Mouse (Mus musculus) heart, embryonic 11.5 days (tissue): ENCODE data around the gene Rasgrp1. TPM values are rescaled to one million over a fixed set of nuclear protein-coding genes. Genes with fewer than 3 reads are reported as not detected.
A peak's percentile ranks its signal among the peaks of the same experiment; 100 is the strongest.

ENCODE experiments used
- ATAC-seq: fragments of 200-750 bp; cut with Nextera tagmentation; replicated peaks from 2 replicates; pipeline ENCODE4 v1.8.0; 2017; ENCODE audit warnings: moderate library complexity; ENCODE audit not compliant: insufficient number of reproducible peaks, low FRiP score, low TSS enrichment
- H3K27ac ChIP-seq: fragments of 300-500 bp; sonication (generic); 2 replicates; pipeline ENCODE4 v1.5.1; 2014; ENCODE audit warnings: mild to moderate bottlenecking, low read depth, low read length
- H3K27me3 ChIP-seq: fragments of 300-500 bp; sonication (generic); 2 replicates; pipeline ENCODE4 v1.6.1; 2014; ENCODE audit warnings: mild to moderate bottlenecking, low read length, mixed read lengths; ENCODE audit not compliant: control insufficient read depth, insufficient read depth
- H3K36me3 ChIP-seq: fragments of 300-500 bp; sonication (generic); 2 replicates; pipeline ENCODE4 v1.6.1; 2014; ENCODE audit warnings: mild to moderate bottlenecking, low read length, moderate library complexity, mixed read lengths; ENCODE audit not compliant: control insufficient read depth, insufficient read depth
- H3K4me1 ChIP-seq: fragments of 300-500 bp; sonication (generic); 2 replicates; pipeline ENCODE4 v1.6.1; 2014; ENCODE audit warnings: low read length; ENCODE audit not compliant: control insufficient read depth, insufficient read depth
- H3K4me2 ChIP-seq: fragments of 300-500 bp; sonication (generic); 2 replicates; pipeline ENCODE4 v1.6.1; 2014; ENCODE audit warnings: mild to moderate bottlenecking, moderate library complexity
- H3K4me3 ChIP-seq: fragments of 300-500 bp; sonication (generic); 2 replicates; pipeline ENCODE4 v1.5.1; 2014; ENCODE audit warnings: low read depth, low read length
- H3K9ac ChIP-seq: fragments of 300-500 bp; sonication (generic); 2 replicates; pipeline ENCODE4 v1.6.1; 2014; ENCODE audit warnings: mild to moderate bottlenecking, low read depth, low read length, moderate library complexity
- H3K9me3 ChIP-seq: fragments of 300-500 bp; sonication (generic); replicated peaks from 2 replicates; pipeline ENCODE4 v1.6.1; 2016; ENCODE audit warnings: low read length; ENCODE audit not compliant: control insufficient read depth
- WGBS: fragments of 180-500 bp; shearing (Covaris S2); extraction: QIAGEN DNeasy Blood & Tissue Kit; methylation state at CpG from one replicate; pipeline ENCODE4 v1.1.7; 2014; ENCODE audit not compliant: insufficient replicate concordance; 5-methylcytosine and 5-hydroxymethylcytosine counted together
- polyA plus RNA-seq: library from polyadenylated mRNA; unstranded; fragments of >200 nt; fragmentation: Nextera tagmentation; extraction: Ambion mirVana; gene quantifications from 2 replicates; pipeline ENCODE4 v1.2.1, GENCODE M21; 2014

Gene Rasgrp1
- polyA plus RNA-seq, 1 experiment from 2014 or later, result 0.13 TPM

DNA sequence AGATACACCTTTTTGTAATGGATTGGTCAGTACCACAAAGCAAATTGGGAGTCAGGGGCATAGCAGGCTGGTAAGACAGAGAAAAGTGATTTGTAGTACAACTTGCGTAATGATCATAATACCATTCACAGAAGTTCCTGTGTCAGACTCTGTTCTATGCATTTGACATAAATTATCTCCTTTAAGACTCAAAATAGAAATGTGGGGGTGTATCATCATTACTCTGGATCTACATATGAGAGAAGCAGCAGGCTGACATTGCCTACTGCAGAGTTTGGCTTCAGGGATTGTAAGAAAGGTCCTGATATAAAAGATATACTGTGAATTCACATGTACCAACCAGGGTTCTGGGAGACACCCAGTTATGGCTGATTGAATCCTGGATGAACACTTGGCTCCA lies 28.9 kb upstream of the Rasgrp1 start:
- Histone ChIP-seq H3K36me3 (no peaks in the 10 kb centered on the region), H3K4me1 (no peaks in the 10 kb centered on the region), H3K9me3 (no peaks in the 10 kb centered on the region), H3K4me3 (no peak overlapping the region), H3K27me3 (no peaks in the 10 kb centered on the region), H3K27ac (no peak overlapping the region), H3K4me2 (no peak overlapping the region), H3K9ac (no peak overlapping the region)
- no peak for ATAC-seq
- WGBS, result 95% methylated on average over 1 of the region's 1 CpGs

DNA sequence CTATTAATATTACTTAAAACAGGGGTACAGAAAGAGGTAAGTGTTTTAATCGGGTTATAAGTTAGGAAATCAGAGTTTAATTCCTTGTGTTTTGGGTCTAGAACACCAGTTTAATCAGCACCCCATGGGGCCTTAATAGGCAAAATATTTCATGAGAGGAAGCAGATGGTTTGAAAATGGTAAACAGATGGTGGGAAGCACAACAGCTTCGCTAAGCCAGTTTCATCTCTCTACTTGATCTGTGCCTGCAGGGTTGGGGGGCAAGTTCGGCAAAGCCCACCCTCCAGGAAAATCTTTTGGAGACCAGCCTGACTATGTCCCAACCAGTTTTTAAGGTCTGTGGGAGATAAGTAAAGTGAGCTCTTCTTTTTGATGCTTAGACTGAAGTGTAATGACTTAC lies 23.7 kb upstream of the Rasgrp1 start:
- WGBS, result 75% methylated on average over 3 of the region's 3 CpGs
- no peak overlapping the region for H3K4me2 ChIP-seq
- no peak for ATAC-seq

DNA sequence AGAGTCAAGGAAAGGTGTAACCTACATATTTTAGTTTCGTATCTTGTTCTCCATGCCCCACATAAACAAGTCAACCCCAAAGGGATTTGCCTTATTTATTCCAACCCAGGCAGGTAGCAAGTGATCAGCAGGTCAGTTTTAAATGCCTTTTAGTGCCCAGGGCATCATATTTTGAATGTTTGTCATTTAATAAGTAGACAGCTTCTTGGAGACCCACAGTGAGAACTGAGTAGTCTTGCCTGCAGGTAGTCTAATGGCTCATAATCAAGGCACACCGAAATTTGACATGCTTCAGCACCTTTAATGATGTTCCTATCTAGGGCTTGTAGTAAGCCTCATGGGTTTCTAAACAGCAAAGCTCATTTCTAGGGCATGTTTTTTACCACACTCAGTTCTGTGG lies 21.3 kb upstream of the Rasgrp1 start:
- Histone ChIP-seq H3K27me3 (no peaks in the 10 kb centered on the region), H3K4me2 (no peak overlapping the region), H3K27ac (no peak overlapping the region), H3K9ac (no peak overlapping the region), H3K36me3 (no peaks in the 10 kb centered on the region), H3K9me3 (no peaks in the 10 kb centered on the region), H3K4me1 (no peaks in the 10 kb centered on the region), H3K4me3 (no peak overlapping the region)
- 80% methylated on average over 2 of the region's 2 CpGs for WGBS
- ATAC-seq, result no peak

More for the DNA sequence above, 23.7 kb upstream of the Rasgrp1 start:
- Histone ChIP-seq H3K4me3 (no peak overlapping the region), H3K36me3 (no peaks in the 10 kb centered on the region), H3K27ac (no peak overlapping the region), H3K4me1 (no peaks in the 10 kb centered on the region), H3K9ac (no peak overlapping the region), H3K27me3 (no peaks in the 10 kb centered on the region), H3K9me3 (no peaks in the 10 kb centered on the region)

DNA sequence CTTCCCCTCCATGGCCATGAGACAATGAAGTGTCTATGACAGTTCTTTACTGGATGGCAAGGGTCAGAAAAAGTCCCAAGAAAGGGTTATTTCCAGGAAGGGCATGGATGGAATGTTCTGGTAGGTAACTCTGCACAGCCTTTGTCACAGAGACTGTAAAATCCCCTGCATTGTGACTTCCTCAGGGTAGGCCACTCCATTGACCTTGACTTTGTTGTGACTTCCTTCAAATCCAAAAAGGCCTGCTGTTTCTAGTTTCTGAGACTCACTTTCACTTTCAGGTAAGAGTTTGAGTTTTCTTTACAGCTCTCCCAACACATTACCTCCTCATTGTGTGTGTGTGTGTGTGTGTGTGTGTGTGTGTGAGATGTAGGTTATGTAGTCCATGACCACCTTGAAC lies 15.1 kb upstream of the Rasgrp1 start:
- H3K4me3 ChIP-seq, result no peak overlapping the region

DNA sequence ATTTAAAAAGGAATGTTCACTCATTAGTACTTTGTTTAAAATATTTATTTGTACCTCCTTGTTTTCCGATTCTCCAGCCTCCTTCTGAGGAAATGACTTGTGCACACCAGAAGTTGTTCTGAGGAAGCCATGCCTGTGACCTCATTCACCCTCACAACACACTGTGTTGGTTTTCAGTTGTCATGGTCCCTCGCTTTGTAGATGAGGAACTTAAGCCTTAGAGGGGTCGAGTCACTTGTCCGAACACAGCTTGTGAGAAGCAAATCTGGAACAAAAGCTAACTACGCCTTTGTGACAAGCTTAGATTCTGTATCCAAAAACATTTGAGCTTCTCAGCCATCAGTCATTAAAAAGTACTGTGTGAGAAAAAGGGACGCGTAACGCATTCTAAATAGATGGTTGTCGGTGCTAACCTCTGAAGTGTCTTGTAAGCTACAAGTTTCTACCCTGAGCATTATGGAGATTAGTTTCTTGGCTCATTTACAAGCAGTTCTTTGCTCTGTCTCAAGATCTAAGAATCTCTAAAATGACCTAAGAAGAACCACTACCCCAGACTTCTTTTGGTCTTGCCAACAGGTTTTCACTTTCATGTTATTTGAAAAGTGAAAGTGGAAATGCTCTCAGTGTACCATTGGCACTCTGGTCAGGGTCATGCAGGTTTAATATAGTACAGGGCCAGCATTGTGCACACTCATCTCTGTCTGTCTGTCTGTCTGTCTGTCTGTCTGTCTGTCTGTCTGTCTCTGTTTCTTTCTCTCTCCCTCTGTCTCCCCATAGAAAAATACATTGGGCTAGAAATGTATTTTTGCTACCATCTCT lies 9.7 kb upstream of the Rasgrp1 start:
- Histone ChIP-seq H3K4me1 (no peaks in the 10 kb centered on the region), H3K9me3 (no peaks in the 10 kb centered on the region), H3K9ac (no peak overlapping the region), H3K4me3 (no peak overlapping the region), H3K27me3 (no peaks in the 10 kb centered on the region), H3K27ac (no peak overlapping the region), H3K36me3 (no peaks in the 10 kb centered on the region), H3K4me2 (no peak overlapping the region)
- 80% methylated on average over 9 of the region's 9 CpGs for WGBS
- ATAC-seq, result no peak

More for the DNA sequence above, 15.1 kb upstream of the Rasgrp1 start:
- Histone ChIP-seq H3K27ac (no peak overlapping the region), H3K27me3 (no peaks in the 10 kb centered on the region), H3K36me3 (no peaks in the 10 kb centered on the region), H3K4me2 (no peak overlapping the region), H3K4me1 (no peaks in the 10 kb centered on the region), H3K9ac (no peak overlapping the region), H3K9me3 (no peaks in the 10 kb centered on the region)
- no peak for ATAC-seq

DNA sequence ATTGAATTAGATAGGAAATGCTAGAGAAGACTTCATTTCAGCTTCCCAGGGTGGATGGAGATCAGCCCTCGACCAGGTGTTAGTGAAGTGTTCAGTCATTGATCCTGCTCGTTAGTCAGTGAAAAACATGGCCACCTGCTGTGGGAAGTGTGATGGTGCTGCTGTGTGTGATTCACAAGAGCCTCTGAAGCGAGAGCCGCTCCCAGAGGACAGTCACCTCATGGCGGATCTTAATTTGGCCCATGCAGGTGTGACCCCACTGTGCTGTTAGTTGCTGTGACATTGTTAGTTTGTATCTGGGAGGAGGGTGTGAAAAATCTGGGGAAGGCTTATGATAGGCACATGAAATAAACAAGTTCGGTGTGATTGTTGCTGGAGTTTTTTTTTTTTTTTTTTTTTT lies 7.3 kb upstream of the Rasgrp1 start:
- 36% methylated on average over 6 of the region's 6 CpGs for WGBS
- Histone ChIP-seq H3K4me1 (no peaks in the 10 kb centered on the region), H3K27me3 (no peaks in the 10 kb centered on the region; the same call in 1 of the 2 replicates), H3K27ac (no peak overlapping the region), H3K9me3 (no peaks in the 10 kb centered on the region), H3K4me2 (no peak overlapping the region), H3K9ac (no peak overlapping the region), H3K4me3 (no peak overlapping the region), H3K36me3 (no peaks in the 10 kb centered on the region)
- no peak for ATAC-seq

DNA sequence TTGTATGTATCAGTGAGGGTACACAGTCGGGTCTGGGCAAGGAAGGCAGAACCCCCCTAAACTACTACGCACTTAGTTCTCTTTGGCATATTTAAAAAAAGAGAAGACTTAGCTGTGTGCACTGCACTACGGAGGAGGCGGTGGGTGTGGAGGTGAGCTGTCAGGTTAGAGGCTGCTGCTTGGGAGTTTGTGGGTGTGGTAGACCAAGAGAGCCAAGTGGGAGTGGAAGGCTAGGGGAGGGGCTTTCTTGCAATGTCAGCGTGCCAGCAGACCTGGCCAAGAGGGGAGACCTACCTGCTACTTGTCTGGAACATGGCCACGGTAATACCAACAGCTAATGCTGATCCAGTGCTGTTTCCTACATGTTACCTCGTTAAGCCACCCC lies 431 bp upstream of the Rasgrp1 start:
- Histone ChIP-seq H3K4me1 (0 out of 2 replicates have a peak, but pooled peaks cover 3% of the 10 kb centered on the region), H3K9ac (no peak overlapping the region), H3K36me3 (no peaks in the 10 kb centered on the region), H3K9me3 (no peaks in the 10 kb centered on the region), H3K4me3 (peak overlapping the region; percentile 45; the same call in 1 of the 2 replicates), H3K27me3 (peaks cover 21% of the 10 kb centered on the region), H3K27ac (no peak overlapping the region), H3K4me2 (peak overlapping the region; percentile 83)
- WGBS, result 30% methylated on average over 7 of the region's 7 CpGs
- no peak for ATAC-seq

DNA sequence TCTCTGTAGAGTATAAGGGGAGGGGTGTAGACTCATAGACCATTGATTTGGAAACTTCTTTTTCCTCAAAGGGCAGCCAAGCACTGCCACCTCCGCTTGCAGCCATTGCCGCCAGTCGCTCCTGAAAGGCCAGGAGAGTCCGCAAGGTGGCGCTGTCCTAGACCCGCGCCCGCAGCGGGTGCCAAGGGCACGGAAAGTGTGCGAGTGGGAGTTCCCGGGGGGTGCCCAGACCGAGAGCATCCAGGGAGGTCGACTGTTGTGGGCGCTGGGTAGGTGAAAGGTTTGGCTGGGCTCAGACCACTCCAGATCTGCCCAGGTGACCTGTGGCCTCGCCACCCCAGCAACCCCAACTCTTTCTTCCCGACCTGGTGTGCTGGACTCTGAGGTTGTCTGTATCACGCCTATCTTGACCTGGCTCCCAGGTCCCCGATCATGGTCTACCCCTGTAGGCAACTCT lies 683 bp downstream of the Rasgrp1 start:
- WGBS, result 1% methylated on average over 19 of the region's 19 CpGs
- Histone ChIP-seq H3K36me3 (no peaks in the 10 kb centered on the region), H3K4me1 (0 out of 2 replicates have a peak, but pooled peaks cover 3% of the 10 kb centered on the region), H3K9ac (peak overlapping the region; percentile 7; the same call in 1 of the 2 replicates), H3K4me3 (peak overlapping the region; percentile 45), H3K27ac (no peak overlapping the region), H3K27me3 (peaks cover 21% of the 10 kb centered on the region), H3K9me3 (no peaks in the 10 kb centered on the region), H3K4me2 (peak overlapping the region; percentile 83)
- ATAC-seq, result peak; percentile 44; the same call in 1 of the 2 replicates

DNA sequence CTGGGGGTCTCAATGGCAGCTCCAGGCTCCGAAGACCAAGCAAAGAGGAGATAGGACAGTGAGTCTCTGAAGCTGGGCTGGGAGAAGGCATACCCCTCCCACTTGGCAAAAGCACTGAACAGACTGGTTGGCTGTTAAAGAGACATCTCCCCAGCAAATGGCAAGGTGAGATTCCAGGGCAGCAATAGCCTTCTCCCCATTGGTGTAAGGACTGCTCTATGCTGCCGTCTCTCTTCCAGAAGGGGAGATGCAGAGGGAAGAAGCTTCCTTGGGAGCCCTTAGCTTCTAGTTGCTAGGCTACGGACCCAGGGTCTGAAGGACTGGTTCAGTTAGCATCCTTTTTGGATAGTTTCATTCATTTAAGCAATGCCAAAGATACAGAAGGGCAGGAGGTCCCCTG lies 4.3 kb downstream of the Rasgrp1 start:
- Histone ChIP-seq H3K4me2 (no peak overlapping the region), H3K4me1 (peaks cover 8% of the 10 kb centered on the region; the same call in 1 of the 2 replicates), H3K27ac (no peak overlapping the region), H3K27me3 (peaks cover 16% of the 10 kb centered on the region), H3K9me3 (no peaks in the 10 kb centered on the region), H3K4me3 (no peak overlapping the region), H3K36me3 (no peaks in the 10 kb centered on the region), H3K9ac (no peak overlapping the region)
- 34% methylated on average over 3 of the region's 3 CpGs for WGBS
- no peak for ATAC-seq
